Mouse (Mus musculus): ENCODE results near the gene Stxbp4. TPM values are rescaled to one million over a fixed set of nuclear protein-coding genes. Genes with fewer than 3 reads are reported as not detected.

Stxbp4 gene
- total and polyA plus RNA-seq, 3 experiments: 3.7 to 5.6 (median 4.6) TPM

DNA sequence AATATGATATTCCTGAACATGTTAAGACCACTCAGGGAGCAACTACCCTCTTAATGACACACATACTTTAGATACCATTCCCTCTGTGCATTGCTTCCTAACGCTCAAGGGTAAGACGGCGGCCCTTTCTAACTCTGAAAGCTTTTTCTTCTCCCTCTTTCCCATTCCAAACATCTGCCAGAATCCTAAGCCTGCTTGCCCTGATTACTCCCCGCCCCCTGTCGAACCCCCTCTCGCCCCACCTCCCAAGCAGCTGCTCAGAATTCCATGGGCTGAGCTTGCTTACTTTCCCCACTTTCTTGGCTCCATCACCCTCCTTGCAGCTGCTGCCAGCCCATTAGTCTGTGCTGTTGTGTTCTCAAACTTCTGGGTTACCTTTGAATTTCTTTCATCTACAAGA lies 27.3 kb upstream of the Stxbp4 start:
- Histone ChIP-seq H3K4me1 (ENCODE audit: control insufficient read depth in 1 of 2, insufficient read depth in 2 of 2) (no peaks in the 10 kb centered on the region), H3K9ac (ENCODE audit: insufficient read depth, low read depth) (no peak overlapping the region), H3K36me3 (replicated peaks in 1 of 2; ENCODE audit: control insufficient read depth in 1 of 2, insufficient read depth in 1 of 2, low read length in 1 of 2) (no peaks in the 10 kb centered on the region), H3K79me2 (replicated peaks; ENCODE audit: control insufficient read depth, extremely low read depth, insufficient read depth, poor library complexity, severe bottlenecking) (no peaks in the 10 kb centered on the region), H3K27ac (ENCODE audit: insufficient read depth, low read depth) (no peak overlapping the region), H3K9me3 (replicated peaks; ENCODE audit: low read length) (no peaks in the 10 kb centered on the region), H3K4me2 (ENCODE audit: insufficient read depth, low read depth, poor library complexity, severe bottlenecking) (no peak overlapping the region), H3K4me3 (replicated peaks in 1 of 3; ENCODE audit: low read depth in 2 of 3, low read length in 2 of 3, poor library complexity in 1 of 3) (no peak overlapping the region), H3K27me3 (replicated peaks) (no peaks in the 10 kb centered on the region)
- dilution Hi-C loops (cut with MboI; ENCODE audit: extremely low pct_ligation_motif_present, extremely low pct_unique_long_range_greater_than_20kb, low sequenced_read_pairs) (no loop called here), in situ Hi-C loops (cut with MboI; ENCODE audit: low pct_ligation_motif_present, low pct_unique_long_range_greater_than_20kb, low sequenced_read_pairs) (no loop called here)
- TF ChIP-seq CTCF (conservative IDR thresholded peaks at IDR 0.05 in 1 of 2, IDR thresholded peaks at IDR 0.05 in 1 of 2; ENCODE audit: low read depth in 2 of 2, low read length in 2 of 2) (no peak), JUND (conservative IDR thresholded peaks at IDR 0.05; ENCODE audit: low read depth, low read length) (no peak), NELFE (IDR thresholded peaks at IDR 0.05; ENCODE audit: low read depth, low read length) (no peak), JUN (IDR thresholded peaks at IDR 0.05; ENCODE audit: insufficient read depth, low read depth, low read length) (no peak), E2F4 (IDR thresholded peaks at IDR 0.05; ENCODE audit: insufficient replicate concordance, low read depth, low read length) (no peak), EP300 (IDR thresholded peaks at IDR 0.05; ENCODE audit: low read length) (no peak)
- no peak for DNase-seq (ENCODE audit: extremely low read depth)

DNA sequence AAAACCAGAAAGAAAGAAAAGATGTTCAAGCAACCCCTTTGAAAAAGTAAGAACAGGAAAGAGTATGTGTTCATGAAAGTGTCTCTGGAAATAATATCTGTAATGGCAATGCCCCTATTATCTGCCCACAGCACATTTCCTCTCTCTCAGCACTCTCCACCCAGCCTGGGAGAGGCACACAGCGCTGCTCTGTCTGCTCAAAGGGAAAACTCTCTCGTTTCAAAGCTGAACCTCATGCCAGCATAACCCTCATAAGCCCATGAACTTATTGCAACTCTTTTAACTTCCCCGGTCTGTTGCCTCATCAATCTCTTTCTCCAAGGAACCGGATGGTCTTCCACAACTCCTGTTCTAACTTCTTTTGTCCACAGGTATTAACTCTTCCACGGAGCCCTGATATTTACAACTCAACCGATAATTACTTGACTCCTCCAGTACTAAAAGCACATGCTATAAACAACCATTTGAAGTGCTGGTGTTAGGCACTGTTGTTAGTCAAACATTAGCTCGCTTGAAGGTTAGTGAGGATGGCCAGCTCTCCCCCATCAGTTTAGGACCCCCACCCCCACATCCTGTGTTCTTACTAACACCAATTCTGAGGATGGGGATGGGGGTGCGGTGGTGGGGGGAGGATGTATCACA lies 26.6 kb upstream of the Stxbp4 start:
- no peaks in the 10 kb centered on the region for H3K36me3 ChIP-seq (replicated peaks in 1 of 2; ENCODE audit: control insufficient read depth in 1 of 2, insufficient read depth in 1 of 2, low read length in 1 of 2)
- DNase-seq (ENCODE audit: extremely low read depth): no peak
- H3K27ac ChIP-seq (ENCODE audit: insufficient read depth, low read depth): no peak overlapping the region

DNA sequence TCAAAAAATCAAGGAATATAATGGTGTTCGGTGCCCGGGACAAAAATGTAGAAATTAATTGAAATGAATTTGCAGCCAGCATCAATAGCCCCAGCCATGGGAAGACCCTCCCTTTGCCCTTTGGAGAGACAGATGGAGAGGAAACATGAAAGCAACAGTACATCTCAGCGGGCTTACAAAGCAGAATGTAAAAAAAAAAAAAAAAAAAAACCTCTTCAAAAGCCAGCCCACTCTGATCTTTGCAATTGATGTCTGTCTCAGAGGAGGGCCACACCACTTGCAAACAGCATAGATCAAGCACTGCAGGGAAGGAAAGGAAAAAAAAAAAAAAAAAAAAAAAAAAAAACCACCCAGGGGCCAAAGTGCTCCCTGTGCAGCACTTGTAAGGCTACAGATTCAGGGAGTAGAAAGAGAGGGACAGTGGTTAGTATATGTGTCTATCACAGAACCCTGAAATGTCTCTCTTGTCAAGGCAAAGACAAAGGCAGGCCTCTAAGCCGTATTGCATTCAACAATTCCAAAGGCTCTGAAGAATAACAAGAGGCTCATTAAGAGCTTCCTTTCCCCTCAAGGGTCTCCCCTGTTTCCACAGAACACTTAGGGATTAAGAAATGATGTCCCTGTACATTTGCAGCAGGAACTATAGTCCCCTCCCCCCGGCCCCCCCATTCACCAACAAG lies 25.9 kb upstream of the Stxbp4 start:
- H3K27ac ChIP-seq (ENCODE audit: insufficient read depth, low read depth): no peak overlapping the region
- no peaks in the 10 kb centered on the region for H3K36me3 ChIP-seq (replicated peaks in 1 of 2; ENCODE audit: control insufficient read depth in 1 of 2, insufficient read depth in 1 of 2, low read length in 1 of 2)
- H3K4me3 ChIP-seq (replicated peaks in 1 of 3; ENCODE audit: low read depth in 2 of 3, low read length in 2 of 3, poor library complexity in 1 of 3): no peak overlapping the region
- no peak overlapping the region for H3K9ac ChIP-seq (ENCODE audit: insufficient read depth, low read depth)
- TF ChIP-seq RCOR1 (conservative IDR thresholded peaks at IDR 0.05; ENCODE audit: low read depth, low read length) (no peak), RAD21 (IDR thresholded peaks at IDR 0.05; ENCODE audit: low read depth, low read length) (no peak), CHD1 (IDR thresholded peaks at IDR 0.05; ENCODE audit: low read depth, low read length) (no peak), ZNF384 (IDR thresholded peaks at IDR 0.05; ENCODE audit: low read depth, low read length) (peak; percentile 43), SIN3A (IDR thresholded peaks at IDR 0.05; ENCODE audit: low read length) (no peak), KAT2A (IDR thresholded peaks at IDR 0.05; ENCODE audit: insufficient replicate concordance, low read length) (no peak), MAZ (IDR thresholded peaks at IDR 0.05; ENCODE audit: low read depth, low read length) (no peak)
- in situ Hi-C loops (cut with MboI; ENCODE audit: low pct_ligation_motif_present, low pct_unique_long_range_greater_than_20kb, low sequenced_read_pairs) (no loop called here), dilution Hi-C loops (cut with MboI; ENCODE audit: extremely low pct_ligation_motif_present, extremely low pct_unique_long_range_greater_than_20kb, low sequenced_read_pairs) (no loop called here)
- no peaks in the 10 kb centered on the region for H3K27me3 ChIP-seq (replicated peaks)
- H3K9me3 ChIP-seq (replicated peaks; ENCODE audit: low read length): no peaks in the 10 kb centered on the region
- DNase-seq (ENCODE audit: extremely low read depth): no peak
- H3K79me2 ChIP-seq (replicated peaks; ENCODE audit: control insufficient read depth, extremely low read depth, insufficient read depth, poor library complexity, severe bottlenecking): no peaks in the 10 kb centered on the region
- no peak overlapping the region for H3K4me2 ChIP-seq (ENCODE audit: insufficient read depth, low read depth, poor library complexity, severe bottlenecking)
- no peaks in the 10 kb centered on the region for H3K4me1 ChIP-seq (ENCODE audit: control insufficient read depth in 1 of 2, insufficient read depth in 2 of 2)

More for the DNA sequence above, 26.6 kb upstream of the Stxbp4 start:
- no peaks in the 10 kb centered on the region for H3K79me2 ChIP-seq (replicated peaks; ENCODE audit: control insufficient read depth, extremely low read depth, insufficient read depth, poor library complexity, severe bottlenecking)
- H3K4me2 ChIP-seq (ENCODE audit: insufficient read depth, low read depth, poor library complexity, severe bottlenecking): no peak overlapping the region
- H3K9me3 ChIP-seq (replicated peaks; ENCODE audit: low read length): no peaks in the 10 kb centered on the region
- dilution Hi-C loops (cut with MboI; ENCODE audit: extremely low pct_ligation_motif_present, extremely low pct_unique_long_range_greater_than_20kb, low sequenced_read_pairs) (no loop called here), in situ Hi-C loops (cut with MboI; ENCODE audit: low pct_ligation_motif_present, low pct_unique_long_range_greater_than_20kb, low sequenced_read_pairs) (no loop called here)
- H3K4me1 ChIP-seq (ENCODE audit: control insufficient read depth in 1 of 2, insufficient read depth in 2 of 2): no peaks in the 10 kb centered on the region
- TF ChIP-seq TBP (conservative IDR thresholded peaks at IDR 0.05; ENCODE audit: low read depth, low read length): no peak
- no peak for TF ChIP-seq MEF2A (IDR thresholded peaks at IDR 0.05; ENCODE audit: borderline replicate concordance, low read depth, low read length)
- TF ChIP-seq GABPA (IDR thresholded peaks at IDR 0.05; ENCODE audit: insufficient replicate concordance, low read depth, low read length): no peak
- no peak overlapping the region for H3K9ac ChIP-seq (ENCODE audit: insufficient read depth, low read depth)
- H3K4me3 ChIP-seq (replicated peaks in 1 of 3; ENCODE audit: low read depth in 2 of 3, low read length in 2 of 3, poor library complexity in 1 of 3): no peak overlapping the region
- no peaks in the 10 kb centered on the region for H3K27me3 ChIP-seq (replicated peaks)

Measured in CH12.LX (cell line).